Mouse (Mus musculus): ENCODE data around the gene Tnfsfm13. TPM values are rescaled to one million over a fixed set of nuclear protein-coding genes. Genes with fewer than 3 reads are reported as not detected.

Tnfsfm13 gene
- polyA plus RNA-seq, 1 experiment from 2014 or later, result 1.6 TPM

DNA sequence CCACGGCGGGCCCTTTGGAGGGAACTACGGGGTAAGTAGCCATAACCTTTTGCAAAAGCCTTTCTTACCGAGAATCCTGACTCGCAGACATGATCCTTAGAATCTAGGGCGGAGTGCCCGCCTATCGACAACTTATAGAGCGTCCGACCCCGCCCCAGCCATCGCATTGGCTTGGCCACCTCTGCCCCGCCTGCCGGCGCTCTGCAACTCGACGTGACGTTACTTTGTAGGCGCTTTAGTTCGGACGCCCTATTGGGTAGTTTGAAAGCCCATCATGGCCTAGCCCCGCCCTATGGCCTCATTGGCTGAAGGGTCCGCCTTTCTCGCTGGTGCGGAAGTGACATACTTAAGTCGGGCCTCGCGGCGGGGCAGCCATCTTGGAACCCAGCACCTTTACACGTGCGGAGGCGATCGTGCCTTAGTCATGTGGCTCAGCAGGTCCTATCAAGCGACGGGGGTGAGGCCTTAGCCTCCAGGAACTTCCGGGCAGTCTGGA lies 23.6 kb downstream of the Tnfsfm13 start, which contains the start of gene Eif4a1:
Gene Eif4a1 (minus strand): TSS at position 213 of the 496 bp plus-strand sequence.
- H3K36me3 ChIP-seq (ENCODE audit: control insufficient read depth, insufficient read depth, low read length), result peaks cover 36% of the 10 kb centered on the region

DNA sequence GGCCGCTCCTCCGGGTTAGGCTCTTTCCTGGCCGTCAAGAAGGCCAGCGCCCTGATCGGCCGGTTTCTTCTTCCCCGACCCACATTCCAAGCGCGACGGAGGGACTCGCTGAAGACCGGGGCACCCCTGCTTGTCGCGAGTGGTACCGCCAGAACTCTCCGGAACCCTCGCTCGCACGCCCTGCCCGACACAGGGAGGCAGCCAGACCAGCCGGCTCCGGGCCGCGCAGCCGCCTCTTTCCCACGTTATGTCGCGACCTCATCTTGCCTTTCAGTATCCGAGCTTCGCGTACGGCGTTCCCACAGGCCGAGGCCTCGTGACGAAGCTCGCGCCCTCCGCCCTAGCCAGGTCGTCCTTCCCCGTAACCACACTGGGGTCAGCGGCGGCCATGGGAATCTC lies 24.2 kb downstream of the Tnfsfm13 start:
- peaks cover 22% of the 10 kb centered on the region for H3K4me1 ChIP-seq (ENCODE audit: control insufficient read depth, insufficient read depth, low read depth, low read length)
- peak overlapping the region; percentile 98 for H3K27ac ChIP-seq (ENCODE audit: low read depth, low read length)
- H3K9ac ChIP-seq (ENCODE audit: low read depth, low read length), result peak overlapping the region; percentile 98
- H3K4me2 ChIP-seq (ENCODE audit: low read length), result peak overlapping the region; percentile 97
- peaks cover 34% of the 10 kb centered on the region for H3K36me3 ChIP-seq (ENCODE audit: control insufficient read depth, insufficient read depth, low read length)
- WGBS, result 0% methylated on average over 35 of the region's 43 CpGs
- no peaks in the 10 kb centered on the region for H3K9me3 ChIP-seq (ENCODE audit: control insufficient read depth, low read length)
- H3K27me3 ChIP-seq (replicated peaks; ENCODE audit: control insufficient read depth, insufficient read depth, low read length), result no peaks in the 10 kb centered on the region
- H3K4me3 ChIP-seq (ENCODE audit: low read length), result peak overlapping the region; percentile 98
- ATAC-seq, result peak; percentile 7; the same call in 1 of the 2 replicates

More for the DNA sequence above, 23.6 kb downstream of the Tnfsfm13 start, which contains the start of gene Eif4a1:
- H3K27me3 ChIP-seq (replicated peaks; ENCODE audit: control insufficient read depth, insufficient read depth, low read length), result no peaks in the 10 kb centered on the region
- peaks cover 22% of the 10 kb centered on the region for H3K4me1 ChIP-seq (ENCODE audit: control insufficient read depth, insufficient read depth, low read depth, low read length)
- peak within 1 kb of the TSS; percentile 97 for H3K4me2 ChIP-seq (ENCODE audit: low read length)
- under 1% methylated on average over 31 of the region's 36 CpGs for WGBS
- peak; percentile 97 for ATAC-seq
- H3K27ac ChIP-seq (ENCODE audit: low read depth, low read length), result peak within 1 kb of the TSS; percentile 98
- no peaks in the 10 kb centered on the region for H3K9me3 ChIP-seq (ENCODE audit: control insufficient read depth, low read length)
- H3K9ac ChIP-seq (ENCODE audit: low read depth, low read length), result peak within 1 kb of the TSS; percentile 98
- H3K4me3 ChIP-seq (ENCODE audit: low read length), result peak within 1 kb of the TSS; percentile 98

DNA sequence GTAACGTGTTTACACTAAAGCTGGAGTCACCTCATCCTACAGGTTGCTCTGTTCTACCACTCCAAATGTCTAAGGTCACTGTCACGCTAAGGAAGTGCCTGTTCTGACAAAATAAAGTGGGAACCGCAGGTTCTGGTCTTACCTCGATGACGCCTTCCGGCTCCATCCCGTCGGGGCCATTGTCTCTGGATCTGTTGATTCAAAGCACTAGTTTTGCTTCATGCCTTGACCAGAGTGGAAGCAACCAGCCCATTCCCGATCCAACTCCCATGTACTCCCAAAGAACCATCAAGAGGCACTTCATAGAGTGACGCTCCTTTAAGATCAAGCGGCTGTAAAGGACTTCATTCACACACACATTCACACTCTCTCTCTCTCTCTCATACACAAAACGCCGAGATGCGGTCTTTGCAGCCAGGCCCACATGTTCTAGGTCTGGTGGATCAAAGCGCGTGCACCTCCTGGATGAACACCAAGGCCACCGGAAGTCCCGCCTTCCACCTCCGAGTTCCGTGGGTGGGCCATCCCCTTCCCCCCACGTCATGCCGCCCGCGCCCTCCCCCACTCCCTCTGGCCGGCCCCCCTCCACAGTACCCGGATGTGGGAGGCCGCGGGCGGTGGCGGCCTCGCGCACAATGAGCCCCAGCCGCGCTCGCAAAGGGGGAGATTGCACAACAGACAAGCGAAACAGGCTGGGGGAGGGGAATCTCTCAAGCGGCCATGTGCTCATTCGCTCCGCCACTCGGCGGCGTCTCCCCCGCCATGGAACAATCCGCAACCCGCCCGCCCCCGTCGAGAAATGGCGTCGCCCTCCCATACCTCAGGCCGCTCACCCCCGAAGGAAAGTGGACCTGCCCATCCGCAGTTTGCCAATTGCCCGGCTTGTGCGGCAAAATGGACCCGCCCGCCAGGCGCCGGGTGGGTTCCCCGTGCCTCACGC lies 24.8 kb downstream of the Tnfsfm13 start:
- H3K36me3 ChIP-seq (ENCODE audit: control insufficient read depth, insufficient read depth, low read length), result peaks cover 41% of the 10 kb centered on the region
- no peaks in the 10 kb centered on the region for H3K27me3 ChIP-seq (replicated peaks; ENCODE audit: control insufficient read depth, insufficient read depth, low read length)

GRCm38 (mm10) chr11:69666665-69667005 lies 29.3 kb downstream of the Tnfsfm13 start:
- Histone ChIP-seq H3K9ac (ENCODE audit: low read depth, low read length) (no peak overlapping the region), H3K4me1 (ENCODE audit: control insufficient read depth, insufficient read depth, low read depth, low read length) (peaks cover 24% of the 10 kb centered on the region), H3K9me3 (ENCODE audit: control insufficient read depth, low read length) (no peaks in the 10 kb centered on the region), H3K36me3 (ENCODE audit: control insufficient read depth, insufficient read depth, low read length) (peaks cover 35% of the 10 kb centered on the region), H3K4me3 (ENCODE audit: low read length) (no peak overlapping the region), H3K27ac (ENCODE audit: low read depth, low read length) (no peak overlapping the region), H3K4me2 (ENCODE audit: low read length) (no peak overlapping the region), H3K27me3 (replicated peaks; ENCODE audit: control insufficient read depth, insufficient read depth, low read length) (no peaks in the 10 kb centered on the region)
- WGBS, result 86% methylated on average over 3 of the region's 3 CpGs
- no peak for ATAC-seq

More for the DNA sequence above, 24.8 kb downstream of the Tnfsfm13 start:
- ATAC-seq, result peak; percentile 77
- H3K9me3 ChIP-seq (ENCODE audit: control insufficient read depth, low read length), result no peaks in the 10 kb centered on the region
- under 1% methylated on average over 59 of the region's 61 CpGs for WGBS
- peak overlapping the region; percentile 98 for H3K9ac ChIP-seq (ENCODE audit: low read depth, low read length)
- peak overlapping the region; percentile 98 for H3K4me3 ChIP-seq (ENCODE audit: low read length)
- peak overlapping the region; percentile 97 for H3K4me2 ChIP-seq (ENCODE audit: low read length)
- H3K27ac ChIP-seq (ENCODE audit: low read depth, low read length), result peak overlapping the region; percentile 98
- peaks cover 22% of the 10 kb centered on the region for H3K4me1 ChIP-seq (ENCODE audit: control insufficient read depth, insufficient read depth, low read depth, low read length)

GRCm38 (mm10) chr11:69665961-69666664 lies 29.8 kb downstream of the Tnfsfm13 start, which contains the start of gene Cd68:
Cd68 (minus strand) TSS chr11:69666153.
- 40% methylated on average over 7 of the region's 7 CpGs for WGBS
- H3K27ac ChIP-seq (ENCODE audit: low read depth, low read length), result no peak within 1 kb of the TSS
- no peak within 1 kb of the TSS for H3K9ac ChIP-seq (ENCODE audit: low read depth, low read length)
- H3K4me3 ChIP-seq (ENCODE audit: low read length), result no peak within 1 kb of the TSS
- no peaks in the 10 kb centered on the region for H3K27me3 ChIP-seq (replicated peaks; ENCODE audit: control insufficient read depth, insufficient read depth, low read length)
- ATAC-seq, result no peak
- H3K4me1 ChIP-seq (ENCODE audit: control insufficient read depth, insufficient read depth, low read depth, low read length), result peaks cover 28% of the 10 kb centered on the region
- H3K4me2 ChIP-seq (ENCODE audit: low read length), result no peak within 1 kb of the TSS
- H3K9me3 ChIP-seq (ENCODE audit: control insufficient read depth, low read length), result no peaks in the 10 kb centered on the region
- peaks cover 35% of the 10 kb centered on the region for H3K36me3 ChIP-seq (ENCODE audit: control insufficient read depth, insufficient read depth, low read length)

DNA sequence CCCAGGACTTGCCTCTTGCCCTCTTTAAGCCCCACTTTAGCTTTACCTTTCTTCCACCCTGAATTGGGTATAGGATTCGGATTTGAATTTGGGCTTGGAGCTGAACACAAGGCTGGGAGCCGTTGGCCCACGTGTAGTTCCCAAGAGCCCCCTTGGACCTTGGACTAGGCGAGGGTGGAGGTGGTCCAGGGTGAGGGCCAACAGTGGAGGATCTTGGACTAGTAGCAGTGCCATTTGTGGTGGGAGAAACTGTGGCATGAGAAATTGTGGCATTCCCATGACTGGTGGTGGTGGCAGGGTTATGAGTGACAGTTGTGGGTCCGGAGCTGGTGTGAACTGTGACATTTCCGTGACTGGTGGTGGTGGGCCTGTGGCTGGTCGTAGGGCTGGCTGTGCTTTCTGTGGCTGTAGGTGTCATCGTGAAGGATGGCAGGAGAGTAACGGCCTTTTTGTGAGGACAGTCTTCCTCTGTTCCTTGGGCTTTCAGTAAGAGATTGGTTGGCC lies 30.4 kb downstream of the Tnfsfm13 start:
- Histone ChIP-seq H3K4me3 (ENCODE audit: low read length) (no peak overlapping the region), H3K4me1 (ENCODE audit: control insufficient read depth, insufficient read depth, low read depth, low read length) (peaks cover 25% of the 10 kb centered on the region), H3K36me3 (ENCODE audit: control insufficient read depth, insufficient read depth, low read length) (peaks cover 35% of the 10 kb centered on the region), H3K27me3 (replicated peaks; ENCODE audit: control insufficient read depth, insufficient read depth, low read length) (no peaks in the 10 kb centered on the region), H3K9me3 (ENCODE audit: control insufficient read depth, low read length) (no peaks in the 10 kb centered on the region), H3K4me2 (ENCODE audit: low read length) (no peak overlapping the region), H3K27ac (ENCODE audit: low read depth, low read length) (no peak overlapping the region), H3K9ac (ENCODE audit: low read depth, low read length) (no peak overlapping the region)
- ATAC-seq, result no peak
- WGBS, result 76% methylated on average over 9 of the region's 9 CpGs

- H3K36me3 ChIP-seq (ENCODE audit: control insufficient read depth, insufficient read depth, low read length), result peaks cover 33% of the 10 kb centered on the region
- H3K9me3 ChIP-seq (ENCODE audit: control insufficient read depth, low read length), result no peaks in the 10 kb centered on the region
- 95% methylated on average over 7 of the region's 7 CpGs for WGBS
- H3K4me2 ChIP-seq (ENCODE audit: low read length), result no peak overlapping the region
- no peak overlapping the region for H3K9ac ChIP-seq (ENCODE audit: low read depth, low read length)
- no peaks in the 10 kb centered on the region for H3K27me3 ChIP-seq (replicated peaks; ENCODE audit: control insufficient read depth, insufficient read depth, low read length)
- peaks cover 19% of the 10 kb centered on the region for H3K4me1 ChIP-seq (ENCODE audit: control insufficient read depth, insufficient read depth, low read depth, low read length)
- no peak overlapping the region for H3K4me3 ChIP-seq (ENCODE audit: low read length)
- no peak overlapping the region for H3K27ac ChIP-seq (ENCODE audit: low read depth, low read length)
- no peak for ATAC-seq
These were observed 31.1 kb downstream of the Tnfsfm13 start for GRCm38 (mm10) chr11:69664841-69665240.

DNA sequence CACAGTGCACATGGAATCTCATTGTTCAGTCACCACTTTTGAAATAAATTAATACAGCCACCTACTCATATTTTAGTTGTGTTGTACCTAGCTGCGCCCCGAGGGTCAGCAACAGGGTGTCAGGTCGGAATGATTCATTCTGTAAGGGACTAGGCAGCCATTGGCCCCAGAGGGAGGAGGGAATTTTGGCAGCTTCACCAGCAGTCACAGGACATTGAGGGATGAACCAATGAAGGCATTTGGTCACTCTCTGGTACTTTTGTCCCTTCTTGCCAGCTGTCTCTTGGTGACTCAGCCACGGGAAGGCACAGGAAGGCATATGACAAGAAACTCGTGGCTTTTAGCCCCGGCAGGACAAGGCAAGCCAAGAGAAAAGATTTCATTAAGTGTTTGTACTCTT lies 32.1 kb downstream of the Tnfsfm13 start:
- WGBS, result 88% methylated on average over 6 of the region's 6 CpGs
- no peak for ATAC-seq
- H3K4me2 ChIP-seq (ENCODE audit: low read length), result no peak overlapping the region
- peaks cover 31% of the 10 kb centered on the region for H3K36me3 ChIP-seq (ENCODE audit: control insufficient read depth, insufficient read depth, low read length)
- no peak overlapping the region for H3K4me3 ChIP-seq (ENCODE audit: low read length)
- H3K9ac ChIP-seq (ENCODE audit: low read depth, low read length), result no peak overlapping the region
- H3K9me3 ChIP-seq (ENCODE audit: control insufficient read depth, low read length), result no peaks in the 10 kb centered on the region
- peak overlapping the region; percentile 91; the same call in 1 of the 2 replicates for H3K27ac ChIP-seq (ENCODE audit: low read depth, low read length)
- H3K27me3 ChIP-seq (replicated peaks; ENCODE audit: control insufficient read depth, insufficient read depth, low read length), result no peaks in the 10 kb centered on the region
- H3K4me1 ChIP-seq (ENCODE audit: control insufficient read depth, insufficient read depth, low read depth, low read length), result peaks cover 11% of the 10 kb centered on the region
